Mouse (Mus musculus) liver, postnatal 0 days (tissue): ENCODE measurements around the gene Tmem107.

Experiments used
- CTCF ChIP-seq: sonication (generic); IDR thresholded peaks from 2 replicates; pipeline ENCODE4 v1.5.1; 2016; ENCODE audit warnings: antibody characterized with exemption, low read depth
- EP300 ChIP-seq: IDR thresholded peaks from 2 replicates; pipeline ENCODE4 v1.6.1; 2016; ENCODE audit warnings: antibody characterized with exemption, low read depth, mild to moderate bottlenecking

DNA sequence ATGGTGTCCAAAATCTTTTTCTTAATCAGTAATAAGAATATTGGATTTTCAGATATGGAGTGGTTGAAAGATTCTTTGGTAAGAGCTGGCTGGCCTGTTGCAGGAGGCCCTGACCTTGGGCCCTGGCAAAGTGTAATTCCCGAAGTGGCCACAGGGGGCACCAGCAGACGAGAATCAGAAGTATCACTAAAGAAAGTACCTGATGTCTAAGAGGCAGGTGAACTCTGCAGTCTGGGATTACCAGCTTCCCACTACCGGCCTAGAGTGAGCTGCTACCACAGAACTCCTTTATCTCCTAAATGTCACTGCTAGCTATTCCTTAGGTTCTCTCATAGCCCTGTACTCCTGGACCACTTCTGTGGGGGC lies 21.8 kb downstream of the Tmem107 start:
- TF ChIP-seq CTCF (peak; percentile 92), EP300 (no peak)
